Mouse (Mus musculus): ENCODE results near the gene Hhip.
"Not testable (repeated sequence)": the region's sequence is repeated elsewhere in the genome, so short reads cannot be mapped to it uniquely, and the experiment has no call there.

Hhip gene

GRCm38 (mm10) chr8:79992121-79992848 is 65.5 kb downstream of the Hhip start:
- DNase-seq (ENCODE audit: low read depth): no peak

- not testable (repeated sequence) for DNase-seq (ENCODE audit: low read depth)
Measured at GRCm38 (mm10) chr8:79991420-79991819, 66.4 kb downstream of the Hhip start.

GRCm38 (mm10) chr8:79984946-79985345 is 72.9 kb downstream of the Hhip start:
- DNase-seq (ENCODE audit: low read depth): no peak

- no peak for DNase-seq (ENCODE audit: low read depth)
Measured at GRCm38 (mm10) chr8:79982144-79982543, 75.7 kb downstream of the Hhip start.

DNA sequence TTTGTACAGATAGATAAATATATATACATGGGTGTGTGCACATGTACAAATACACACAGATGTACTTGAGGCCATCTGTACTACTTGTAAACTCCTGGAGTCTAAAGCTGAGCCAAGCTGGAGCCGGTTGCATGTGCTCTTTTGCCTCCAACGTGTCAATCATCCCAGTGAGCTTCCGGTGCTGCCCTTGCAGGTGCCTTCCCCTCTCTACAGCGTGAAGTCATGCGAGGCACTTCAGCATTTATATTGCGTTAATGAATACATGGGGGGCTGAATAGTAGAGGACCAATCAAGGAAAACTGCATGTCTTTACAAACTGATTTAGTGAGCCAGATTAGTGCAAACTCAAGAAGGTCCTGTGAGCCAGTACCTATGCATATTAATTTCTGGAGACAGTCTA is 91.6 kb downstream of the Hhip start:
- no peak for DNase-seq (ENCODE audit: low read depth)

- DNase-seq (ENCODE audit: low read depth): no peak
Measured at GRCm38 (mm10) chr8:79952857-79953256, 104.9 kb downstream of the Hhip start.

DNA sequence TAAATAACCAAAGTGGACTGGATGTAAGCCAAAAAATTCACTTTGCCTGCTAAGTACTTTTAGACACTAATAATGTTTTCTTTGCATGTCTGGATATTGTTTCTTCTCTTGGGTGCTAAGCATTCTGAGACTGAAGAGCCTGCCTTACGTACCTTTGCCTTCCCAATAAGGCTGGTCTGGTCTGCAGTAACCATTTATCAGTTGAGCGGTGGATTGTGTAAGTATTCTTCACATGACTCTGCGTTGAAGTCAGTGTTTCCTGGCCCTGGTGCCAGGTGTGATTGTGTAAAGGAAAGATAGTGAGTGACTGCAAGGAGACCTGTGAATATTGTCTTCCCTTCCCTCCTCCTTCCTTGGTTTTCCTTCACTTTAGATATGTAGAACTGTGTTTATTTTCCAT is 107.4 kb downstream of the Hhip start:
- no peak for DNase-seq (ENCODE audit: low read depth)

DNA sequence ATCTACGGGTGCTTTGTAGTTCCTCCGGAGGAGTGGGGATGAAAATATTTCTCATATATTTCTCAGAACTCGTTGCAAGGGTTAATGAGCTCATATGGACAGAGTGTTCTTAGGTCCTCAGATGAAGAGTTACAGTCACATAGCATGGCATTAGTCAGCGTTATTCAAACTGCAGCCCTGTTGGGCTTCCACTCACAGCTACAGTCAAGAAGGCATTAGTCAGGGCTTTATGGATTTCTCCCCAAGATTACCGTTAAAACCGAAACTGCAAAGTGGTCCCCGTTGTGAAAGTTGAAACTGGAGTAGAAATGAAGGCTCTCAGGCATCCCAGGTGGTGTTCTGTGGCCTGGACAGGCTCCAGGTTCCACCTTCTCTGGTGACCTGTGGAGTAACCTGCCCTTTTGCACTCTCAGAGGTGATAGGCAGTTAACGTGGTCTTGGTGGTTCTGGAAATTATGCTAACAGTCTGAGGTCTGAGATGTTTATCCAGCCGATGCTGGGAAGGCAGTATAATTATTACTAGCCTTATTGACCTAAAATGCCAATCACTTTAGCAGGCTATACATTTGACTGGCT is 112.2 kb downstream of the Hhip start:
- no peak for DNase-seq (ENCODE audit: low read depth)

- DNase-seq (ENCODE audit: low read depth): peak; percentile 46
Measured at GRCm38 (mm10) chr8:79941070-79941469, 116.7 kb downstream of the Hhip start.

GRCm38 (mm10) chr8:79936856-79937445 is 120.9 kb downstream of the Hhip start:
- no peak for DNase-seq (ENCODE audit: low read depth)

DNA sequence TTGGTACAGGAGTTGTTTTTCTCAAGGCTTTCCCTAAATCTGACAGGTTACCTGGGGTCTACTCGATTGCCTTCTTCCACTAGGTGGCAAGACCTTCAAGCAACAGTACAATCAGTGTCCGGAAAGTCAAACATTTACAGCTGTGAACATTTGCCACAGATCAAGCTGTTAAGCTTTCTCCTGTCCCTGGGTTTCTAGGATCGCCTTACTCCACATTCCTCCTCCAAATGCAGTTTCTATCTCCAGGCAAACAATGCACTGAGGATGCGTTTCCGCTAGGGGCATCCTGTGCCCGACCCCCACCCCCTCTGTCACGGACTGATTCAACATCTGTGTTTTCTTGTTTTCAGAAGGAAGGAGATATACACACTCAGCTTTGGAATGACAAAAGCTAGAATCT is 122.0 kb downstream of the Hhip start:
- no peak for DNase-seq (ENCODE audit: low read depth)

- DNase-seq (ENCODE audit: low read depth): no peak
Measured at GRCm38 (mm10) chr8:79929202-79929601, 128.6 kb downstream of the Hhip start.

DNA sequence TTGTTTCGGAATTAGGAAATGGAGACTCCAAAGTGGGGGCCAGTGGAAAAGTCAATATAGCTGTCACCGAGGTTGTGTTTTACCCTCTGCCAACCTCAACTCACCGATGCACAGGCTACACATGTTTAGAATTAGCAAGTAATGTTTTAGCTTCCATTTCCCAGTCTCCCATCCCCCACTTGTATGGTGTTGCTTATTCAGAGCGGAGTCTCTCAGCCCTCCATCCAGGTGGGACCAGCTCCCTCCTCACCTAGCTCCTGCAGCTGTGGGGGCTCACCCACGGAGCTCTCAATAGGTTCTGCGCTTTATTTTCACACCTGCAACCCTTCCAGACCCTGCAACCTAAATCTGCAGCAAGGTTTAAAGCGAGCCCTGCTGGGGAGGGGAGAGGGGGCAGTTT is 140.6 kb downstream of the Hhip start:
- no peak for DNase-seq (ENCODE audit: low read depth)

All from fibroblast of lung, adult 2 months (primary cell).